Mouse (Mus musculus) cortical plate, adult 2 months (tissue): ENCODE data around the gene Timp3.

Experiments
- CTCF ChIP-seq: fragments of 200-500 bp; IDR thresholded peaks from 2 replicates; pipeline ENCODE4 v1.5.1; 2011; ENCODE audit warnings: mild to moderate bottlenecking, control low read depth, low read length; ENCODE audit not compliant: insufficient read depth; ENCODE audit errors: extremely low read depth
- POLR2A ChIP-seq: fragments of 200-500 bp; IDR thresholded peaks from 2 replicates; pipeline ENCODE4 v1.6.1; 2011; ENCODE audit warnings: mild to moderate bottlenecking, low read length, control low read depth; ENCODE audit not compliant: insufficient read depth; ENCODE audit errors: extremely low read depth

GRCm38 (mm10) chr10:86301117-86301490 lies 932 bp downstream of the Timp3 start:
- no peak for TF ChIP-seq POLR2A
- no peak for TF ChIP-seq CTCF
